Mouse (Mus musculus) kidney, postnatal 0 days (tissue): ENCODE measurements around the gene Rapgef5. TPM values are rescaled to one million over a fixed set of nuclear protein-coding genes. Genes with fewer than 3 reads are reported as not detected.

Source experiments
- ATAC-seq: fragments of 200-750 bp; cut with Nextera tagmentation; replicated peaks from 2 replicates; pipeline ENCODE4 v1.8.0; 2017; ENCODE audit warnings: low read depth, moderate number of reproducible peaks, moderate TSS enrichment, moderate library complexity; ENCODE audit not compliant: low FRiP score
- DNase-seq: peaks from one replicate; pipeline ENCODE4 v3.0.0-alpha.2; 2016; ENCODE audit warnings: low spot score
- H3K27ac ChIP-seq: fragments of 300-500 bp; sonication (generic); 2 replicates; pipeline ENCODE4 v1.5.1; 2014; ENCODE audit warnings: mild to moderate bottlenecking
- H3K27me3 ChIP-seq: fragments of 300-500 bp; sonication (generic); 2 replicates; pipeline ENCODE4 v1.6.1; 2014; ENCODE audit warnings: low read length, mixed read lengths; ENCODE audit not compliant: insufficient read depth
- H3K36me3 ChIP-seq: fragments of 300-500 bp; sonication (generic); 2 replicates; pipeline ENCODE4 v1.6.1; 2014; ENCODE audit warnings: low read length, mixed read lengths; ENCODE audit not compliant: insufficient read depth
- H3K4me1 ChIP-seq: fragments of 300-500 bp; sonication (generic); replicated peaks from 2 replicates; pipeline ENCODE4 v1.6.1; 2014; ENCODE audit warnings: antibody characterized with exemption, low read length, mixed read lengths; ENCODE audit not compliant: insufficient read depth
- H3K4me2 ChIP-seq: fragments of 300-500 bp; sonication (generic); 2 replicates; pipeline ENCODE4 v1.6.1; 2014; ENCODE audit warnings: mild to moderate bottlenecking, low read length, moderate library complexity, mixed read lengths
- H3K4me3 ChIP-seq: fragments of 300-500 bp; sonication (generic); replicated peaks from 2 replicates; pipeline ENCODE4 v1.5.1; 2014; ENCODE audit warnings: low read depth, low read length
- H3K9ac ChIP-seq: fragments of 300-500 bp; sonication (generic); 2 replicates; pipeline ENCODE4 v1.6.1; 2014; ENCODE audit warnings: low read depth, low read length
- H3K9me3 ChIP-seq: fragments of 300-500 bp; sonication (generic); replicated peaks from 2 replicates; pipeline ENCODE4 v1.6.1; 2016; ENCODE audit warnings: low read length, inconsistent platforms, mixed read lengths
- CTCF ChIP-seq: IDR thresholded peaks from 2 replicates; pipeline ENCODE4 v1.5.1; 2016; ENCODE audit warnings: antibody characterized with exemption, low read depth, mild to moderate bottlenecking, moderate library complexity
- WGBS: fragments of 180-500 bp; shearing (Covaris S2); extraction: QIAGEN DNeasy Blood & Tissue Kit; methylation state at CpG from one replicate; pipeline ENCODE4 v1.1.7; 2014; 5-methylcytosine and 5-hydroxymethylcytosine counted together
- polyA plus RNA-seq: library from polyadenylated mRNA; unstranded; fragments of >200 nt; fragmentation: Nextera tagmentation; extraction: Ambion mirVana; gene quantifications from 2 replicates; pipeline ENCODE4 v1.2.1, GENCODE M21; 2015

Rapgef5 gene
- 13.8 and 14.9 TPM in 2 replicates for polyA plus RNA-seq

GRCm38 (mm10) chr12:117516179-117516578, at the start of gene Rapgef5:
Gene Rapgef5 (plus strand): TSS chr12:117516479.
- H3K4me3 ChIP-seq, result no peak within 1 kb of the TSS
- H3K36me3 ChIP-seq, result no peaks in the 10 kb centered on the region
- WGBS, result 91% methylated on average over 2 of the region's 2 CpGs
- H3K27me3 ChIP-seq, result no peaks in the 10 kb centered on the region
- H3K27ac ChIP-seq, result no peak within 1 kb of the TSS
- ATAC-seq, result no peak
- H3K4me2 ChIP-seq, result no peak within 1 kb of the TSS
- no peak within 1 kb of the TSS for H3K9ac ChIP-seq
- no peaks in the 10 kb centered on the region for H3K9me3 ChIP-seq
- no peak for DNase-seq
- no peaks in the 10 kb centered on the region for H3K4me1 ChIP-seq
- no peak for TF ChIP-seq CTCF

DNA sequence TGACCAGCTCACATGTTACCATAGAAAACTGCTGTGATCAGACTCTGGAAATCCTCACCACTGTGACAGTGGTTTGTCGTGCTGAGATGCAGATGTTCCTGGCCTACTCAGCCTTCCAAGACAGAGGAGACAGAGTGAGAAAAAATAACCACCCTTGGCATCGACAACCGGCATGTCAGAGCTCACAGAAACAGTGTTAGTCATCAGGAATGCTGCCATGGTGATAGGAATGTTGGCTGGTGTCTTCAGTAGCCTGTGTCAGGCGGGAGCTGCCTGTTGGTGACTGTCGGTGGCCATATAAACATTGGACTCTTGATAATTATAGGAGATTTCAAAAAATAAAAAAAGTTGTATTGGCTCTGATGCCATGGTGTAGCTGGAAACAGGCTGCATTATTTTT, 48.0 kb upstream of the Rapgef5 start:
- TF ChIP-seq CTCF, result no peak
- H3K27ac ChIP-seq, result no peak overlapping the region
- H3K4me2 ChIP-seq, result no peak overlapping the region
- no peaks in the 10 kb centered on the region for H3K36me3 ChIP-seq
- WGBS, result 64% methylated on average over 5 of the region's 5 CpGs
- H3K9ac ChIP-seq, result no peak overlapping the region
- no peak overlapping the region for H3K4me3 ChIP-seq
- H3K9me3 ChIP-seq, result no peaks in the 10 kb centered on the region
- H3K27me3 ChIP-seq, result no peaks in the 10 kb centered on the region
- no peak for ATAC-seq
- DNase-seq, result no peak
- H3K4me1 ChIP-seq, result no peaks in the 10 kb centered on the region

- WGBS, result 45% methylated on average over 2 of the region's 3 CpGs
- no peak for ATAC-seq
Observed at GRCm38 (mm10) chr12:117479014-117479413, 37.3 kb upstream of the Rapgef5 start.

DNA sequence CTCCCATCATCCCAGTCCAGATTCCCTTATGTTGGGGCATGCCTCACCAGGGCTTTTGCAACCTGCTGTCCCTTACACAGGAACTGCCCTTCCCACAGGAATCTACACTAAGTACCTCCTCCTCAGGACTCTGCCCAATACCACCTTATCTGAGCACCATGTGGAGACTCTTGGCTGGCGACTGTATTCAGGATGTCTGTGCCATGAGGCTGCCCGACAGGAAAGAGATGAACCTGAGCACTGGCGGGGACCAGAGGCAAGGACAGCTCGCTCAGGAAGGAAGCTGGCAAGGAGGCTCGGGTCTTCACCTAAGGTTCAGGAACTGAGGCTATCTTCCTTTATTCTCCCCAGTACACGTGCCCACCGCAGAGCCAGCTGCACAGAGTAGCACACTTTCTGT, 36.6 kb upstream of the Rapgef5 start:
- no peak overlapping the region for H3K27ac ChIP-seq
- no peak overlapping the region for H3K9ac ChIP-seq
- no peak overlapping the region for H3K4me2 ChIP-seq
- no peaks in the 10 kb centered on the region for H3K36me3 ChIP-seq
- no peak for ATAC-seq
- WGBS, result 62% methylated on average over 7 of the region's 7 CpGs
- H3K9me3 ChIP-seq, result no peaks in the 10 kb centered on the region
- no peak for DNase-seq
- H3K4me3 ChIP-seq, result no peak overlapping the region
- H3K4me1 ChIP-seq, result no peaks in the 10 kb centered on the region
- TF ChIP-seq CTCF, result no peak
- no peaks in the 10 kb centered on the region for H3K27me3 ChIP-seq

More at GRCm38 (mm10) chr12:117479014-117479413, 37.3 kb upstream of the Rapgef5 start:
- Histone ChIP-seq H3K4me2 (no peak overlapping the region), H3K9ac (no peak overlapping the region), H3K4me1 (no peaks in the 10 kb centered on the region), H3K27me3 (no peaks in the 10 kb centered on the region), H3K4me3 (no peak overlapping the region), H3K36me3 (no peaks in the 10 kb centered on the region), H3K27ac (no peak overlapping the region), H3K9me3 (no peaks in the 10 kb centered on the region)
- no peak for DNase-seq
- no peak for TF ChIP-seq CTCF

- Histone ChIP-seq H3K4me1 (no peaks in the 10 kb centered on the region), H3K27ac (no peak overlapping the region), H3K4me3 (no peak overlapping the region), H3K9me3 (no peaks in the 10 kb centered on the region), H3K9ac (no peak overlapping the region), H3K27me3 (no peaks in the 10 kb centered on the region), H3K4me2 (no peak overlapping the region), H3K36me3 (no peaks in the 10 kb centered on the region)
- no peak for TF ChIP-seq CTCF
- no peak for ATAC-seq
- DNase-seq, result no peak
- 78% methylated on average over 3 of the region's 3 CpGs for WGBS
Observed at GRCm38 (mm10) chr12:117480958-117481357, 35.3 kb upstream of the Rapgef5 start.

- no peak overlapping the region for H3K9ac ChIP-seq
- no peak overlapping the region for H3K27ac ChIP-seq
- H3K36me3 ChIP-seq, result no peaks in the 10 kb centered on the region
- no peak for TF ChIP-seq CTCF
- H3K4me3 ChIP-seq, result no peak overlapping the region
- DNase-seq, result peak; percentile 29
- H3K4me2 ChIP-seq, result no peak overlapping the region
- ATAC-seq, result no peak
- peaks cover 9% of the 10 kb centered on the region; the same call in 1 of the 2 replicates for H3K4me1 ChIP-seq
- WGBS, result 10% methylated on average over 3 of the region's 3 CpGs
- no peaks in the 10 kb centered on the region for H3K27me3 ChIP-seq
- H3K9me3 ChIP-seq, result no peaks in the 10 kb centered on the region
Observed at GRCm38 (mm10) chr12:117482665-117483064, 33.6 kb upstream of the Rapgef5 start.
